Mouse (Mus musculus): Measurements from ENCODE around the gene Gm30302.

The Gm30302 gene

GRCm38 (mm10) chr13:49738011-49738410 is 60.8 kb downstream of the Gm30302 start:
- no peak for DNase-seq (ENCODE audit: low read depth, low spot score)

- no peak for DNase-seq (ENCODE audit: low read depth, low spot score)
Measured at GRCm38 (mm10) chr13:49736430-49736829, 62.4 kb downstream of the Gm30302 start.

Measured in forelimb bud, embryonic 11.5 days (tissue).